Mouse (Mus musculus): ENCODE data around the gene 3110009E18Rik.

The 3110009E18Rik gene

GRCm38 (mm10) chr1:120120969-120121811 lies at the start of gene 3110009E18Rik, which contains the start of gene Dbi:
3110009E18Rik (plus strand) TSS chr1:120121187.
Dbi (minus strand) TSS chr1:120121078.
- peak; percentile 86 for DNase-seq (ENCODE audit: low spot score)

GRCm38 (mm10) chr1:120072900-120073299 lies 48.1 kb upstream of the 3110009E18Rik start:
- DNase-seq (ENCODE audit: low spot score), result no peak

DNA sequence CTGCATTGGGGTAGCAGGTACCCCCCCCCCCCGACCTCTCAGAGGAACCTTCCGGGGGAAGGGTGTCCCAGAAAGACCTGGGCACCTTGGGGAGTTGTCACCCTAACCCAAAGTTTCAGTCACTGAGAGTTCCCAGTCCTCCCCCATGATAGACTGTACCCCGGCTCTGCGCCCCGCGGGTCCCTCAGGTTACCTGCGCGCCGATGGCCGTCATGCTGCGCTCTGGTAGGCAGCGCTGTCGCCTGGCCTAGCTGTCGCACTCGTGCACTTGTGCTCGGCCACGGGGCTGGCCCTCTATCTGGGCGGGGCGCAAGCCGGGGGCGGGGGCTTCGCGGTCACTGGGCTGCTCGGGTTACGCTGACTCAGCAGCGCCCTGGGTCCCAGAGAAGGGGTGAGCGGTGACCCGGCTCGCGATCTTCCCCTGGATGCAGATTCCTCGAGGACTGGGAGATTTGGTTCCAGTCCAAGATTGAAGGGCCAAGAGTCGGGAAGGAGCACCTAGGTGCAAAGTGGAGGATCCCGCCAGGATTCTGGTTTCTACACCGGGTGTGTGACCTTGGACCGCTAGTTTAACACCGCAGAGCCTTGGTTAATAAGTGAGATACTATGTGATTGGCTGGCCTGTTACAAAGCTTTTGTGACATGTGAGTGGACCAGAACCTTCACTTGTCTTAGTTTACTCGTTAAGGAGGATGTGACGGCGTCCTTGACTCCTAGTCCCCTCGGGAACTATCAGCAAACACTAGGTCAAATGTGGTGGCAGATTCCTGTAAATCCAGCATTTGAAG lies 47.3 kb upstream of the 3110009E18Rik start, which contains the start of gene Tmem37:
TSS of gene Tmem37 (minus strand) at position 556 of the 788 bp plus-strand sequence.
- no peak for DNase-seq (ENCODE audit: low spot score)

GRCm38 (mm10) chr1:120074307-120074702 lies 46.7 kb upstream of the 3110009E18Rik start:
- no peak for DNase-seq (ENCODE audit: low spot score)

- no peak for DNase-seq (ENCODE audit: low spot score)
These were observed 46.1 kb upstream of the 3110009E18Rik start for GRCm38 (mm10) chr1:120074931-120075330.

DNA sequence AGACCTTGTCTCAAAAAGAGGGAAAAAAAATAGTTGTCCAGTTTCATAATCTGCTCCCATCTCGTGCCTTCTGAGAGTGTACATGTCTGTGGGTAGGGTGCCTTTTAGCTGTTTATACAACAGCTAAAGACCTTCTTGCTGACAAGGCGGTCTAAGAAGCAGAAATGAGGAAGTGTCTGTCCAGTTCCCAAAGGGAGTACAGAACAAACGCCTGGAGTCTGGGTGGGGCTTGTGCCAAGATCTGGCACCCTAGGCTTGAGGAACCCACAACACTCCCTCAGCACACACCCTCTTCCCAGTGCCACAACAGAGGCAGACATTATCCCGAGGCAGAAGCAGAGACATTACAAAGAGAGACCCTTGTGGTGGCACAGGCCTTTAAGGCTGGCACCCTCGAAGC lies 45.5 kb upstream of the 3110009E18Rik start:
- no peak for DNase-seq (ENCODE audit: low spot score)

- DNase-seq (ENCODE audit: low spot score), result no peak
These were observed 43.1 kb upstream of the 3110009E18Rik start for GRCm38 (mm10) chr1:120077746-120078410.

GRCm38 (mm10) chr1:120080632-120081031 lies 40.4 kb upstream of the 3110009E18Rik start:
- no peak for DNase-seq (ENCODE audit: low spot score)

GRCm38 (mm10) chr1:120082957-120083585 lies 37.9 kb upstream of the 3110009E18Rik start:
- DNase-seq (ENCODE audit: low spot score), result no peak

GRCm38 (mm10) chr1:120083921-120084517 lies 37.0 kb upstream of the 3110009E18Rik start:
- no peak for DNase-seq (ENCODE audit: low spot score)

- DNase-seq (ENCODE audit: low spot score), result no peak
These were observed 35.3 kb upstream of the 3110009E18Rik start for GRCm38 (mm10) chr1:120085696-120086095.

- no peak for DNase-seq (ENCODE audit: low spot score)
These were observed 34.3 kb upstream of the 3110009E18Rik start for GRCm38 (mm10) chr1:120086644-120087043.

- DNase-seq (ENCODE audit: low spot score), result no peak
These were observed 31.8 kb upstream of the 3110009E18Rik start for GRCm38 (mm10) chr1:120089180-120089579.

DNA sequence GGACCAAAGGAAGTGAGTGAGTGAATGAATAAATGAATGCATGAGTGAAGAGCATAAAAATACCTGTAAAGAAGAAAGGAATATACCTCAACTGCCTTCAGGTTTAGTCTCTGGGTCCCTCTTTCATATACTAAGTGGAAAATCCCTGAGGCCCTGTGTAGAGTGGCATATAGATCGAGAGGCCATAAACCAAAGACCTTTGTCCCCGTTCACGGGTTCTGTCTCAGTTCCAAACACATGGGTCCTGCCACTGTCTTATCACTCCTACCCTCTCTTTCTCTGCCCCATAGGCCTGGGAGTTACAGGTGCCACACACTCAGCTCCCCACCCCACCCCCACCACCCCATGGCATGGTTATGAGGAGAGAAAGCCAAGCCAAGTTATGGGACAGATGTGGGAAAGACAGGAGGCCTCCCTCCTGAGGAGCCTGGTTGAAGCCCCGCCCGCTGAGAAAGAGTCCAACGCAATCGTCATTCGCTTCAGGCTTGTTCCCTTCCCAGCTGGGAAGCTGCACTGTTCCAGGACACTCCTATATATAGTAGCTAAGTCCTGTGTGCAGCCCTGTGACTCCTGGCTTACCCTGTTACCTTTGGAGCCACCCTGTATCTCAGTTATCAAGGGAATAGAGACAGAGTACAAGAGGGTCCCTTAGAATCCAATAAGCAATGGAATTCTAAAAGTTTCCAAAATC lies 30.0 kb upstream of the 3110009E18Rik start:
- DNase-seq (ENCODE audit: low spot score), result no peak

DNA sequence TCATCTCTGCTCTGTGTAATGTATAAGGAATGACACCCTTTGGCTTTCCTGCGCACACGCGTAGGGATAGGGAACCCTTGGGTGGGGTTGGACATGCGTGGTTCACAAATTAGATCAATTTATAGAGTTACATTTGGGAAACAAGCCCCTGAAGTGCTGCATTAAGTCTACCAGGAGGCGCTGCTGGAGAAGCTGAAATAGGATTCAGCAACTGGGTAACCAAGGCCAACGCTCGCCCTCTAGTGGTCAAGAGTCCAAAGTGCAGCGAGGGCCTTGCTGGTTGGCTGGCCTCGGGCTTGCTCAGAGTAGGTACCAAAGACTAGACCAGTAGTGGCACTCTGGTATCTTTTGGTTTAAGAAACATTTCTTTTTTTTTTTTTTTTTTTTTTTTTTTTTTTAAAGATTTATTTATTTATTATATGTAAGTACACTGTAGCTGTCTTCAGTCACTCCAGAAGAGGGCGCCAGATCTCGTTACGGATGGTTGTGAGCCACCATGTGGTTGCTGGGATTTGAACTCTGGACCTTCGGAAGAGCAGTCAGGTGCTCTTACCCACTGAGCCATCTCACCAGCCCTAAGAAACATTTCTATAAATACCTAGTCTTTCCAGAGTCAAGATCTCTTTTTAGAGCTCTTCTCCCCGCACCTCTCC lies 27.4 kb upstream of the 3110009E18Rik start:
- peak; percentile 59 for DNase-seq (ENCODE audit: low spot score)

- no peak for DNase-seq (ENCODE audit: low spot score)
These were observed 26.1 kb upstream of the 3110009E18Rik start for GRCm38 (mm10) chr1:120094920-120095319.

DNA sequence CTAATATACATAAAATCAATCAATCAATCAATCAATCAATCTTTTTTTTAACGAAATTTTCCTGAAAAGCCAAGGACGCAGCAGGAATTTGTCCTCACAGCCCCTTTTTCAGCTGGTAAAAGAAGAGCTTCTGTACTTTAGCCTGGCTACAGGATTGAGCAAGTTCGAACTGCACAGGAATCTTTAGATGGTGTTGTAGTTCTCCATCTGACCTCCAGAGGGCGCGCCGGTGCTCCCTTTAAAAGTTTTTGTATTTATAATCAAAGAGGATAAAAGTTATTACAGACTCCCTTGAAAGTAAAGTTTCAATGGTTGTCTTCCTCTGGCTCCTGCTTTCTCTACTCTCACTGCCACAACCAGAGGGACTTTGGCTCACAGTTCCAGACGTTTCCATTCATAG lies 22.7 kb upstream of the 3110009E18Rik start:
- no peak for DNase-seq (ENCODE audit: low spot score)

DNA sequence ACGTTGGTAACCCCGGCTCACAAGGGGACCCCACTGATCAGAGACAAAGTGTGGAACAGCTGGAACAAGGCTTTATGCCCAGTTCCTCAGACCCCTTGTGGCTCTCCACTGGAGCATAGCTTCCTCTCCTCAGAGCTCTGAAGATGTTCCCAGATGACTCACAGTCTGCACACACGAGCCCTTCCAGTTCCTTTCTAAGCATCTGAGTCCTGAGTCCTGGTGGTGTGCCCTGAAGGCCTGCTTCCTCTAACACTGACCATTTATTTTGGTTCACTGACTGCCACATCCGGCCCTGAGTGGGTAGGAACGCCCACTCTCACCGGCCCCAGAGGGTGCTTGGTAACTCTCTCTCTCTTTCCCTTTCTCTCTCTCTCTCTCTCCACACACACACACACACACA lies 21.5 kb upstream of the 3110009E18Rik start:
- no peak for DNase-seq (ENCODE audit: low spot score)

GRCm38 (mm10) chr1:120100456-120101226 lies 20.3 kb upstream of the 3110009E18Rik start:
- no peak for DNase-seq (ENCODE audit: low spot score)

DNA sequence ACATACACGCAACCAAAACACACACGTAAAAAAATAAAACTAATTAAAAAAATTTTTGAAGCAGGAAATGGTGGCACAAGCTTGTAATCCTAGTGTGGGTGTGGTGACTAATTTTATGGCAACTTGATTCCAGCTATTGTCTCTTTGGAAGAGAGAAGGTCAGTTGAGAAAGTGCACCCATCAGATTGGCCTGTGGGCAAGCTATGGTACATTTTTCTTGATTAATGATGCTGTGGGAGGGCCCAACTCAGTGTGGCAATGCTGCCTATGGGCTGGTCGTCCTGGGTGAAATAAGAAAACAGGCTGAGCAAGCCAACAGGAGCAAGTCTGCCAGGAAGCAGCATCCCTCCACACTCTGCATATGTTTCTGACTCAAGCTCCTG lies 19.8 kb upstream of the 3110009E18Rik start:
- DNase-seq (ENCODE audit: low spot score), result no peak

Data from spleen, adult 12 weeks (tissue).